Mouse (Mus musculus): ENCODE results near the gene Hilpda. TPM values are rescaled to one million over a fixed set of nuclear protein-coding genes. Genes with fewer than 3 reads are reported as not detected.

Hilpda gene
- polyA plus RNA-seq, 1 experiment, result 33.9 TPM

- Histone ChIP-seq H3K36me3 (ENCODE audit: control insufficient read depth, insufficient read depth) (no peaks in the 10 kb centered on the region), H3K79me2 (ENCODE audit: control insufficient read depth, insufficient read depth) (no peaks in the 10 kb centered on the region), H3K27me3 (ENCODE audit: control insufficient read depth, insufficient read depth, insufficient read length) (no peaks in the 10 kb centered on the region), H3K4me3 (ENCODE audit: insufficient read depth, poor library complexity, severe bottlenecking) (no peak overlapping the region), H3ac (ENCODE audit: control insufficient read depth, insufficient read length, low read depth) (no peak overlapping the region), H3K79me3 (ENCODE audit: low read depth) (no peaks in the 10 kb centered on the region)
- TF ChIP-seq MAX (IDR thresholded peaks at IDR 0.05), result no peak
Measured at GRCm38 (mm10) chr6:29266936-29267335, 5.4 kb upstream of the Hilpda start.

GRCm38 (mm10) chr6:29269006-29269668, 3.2 kb upstream of the Hilpda start:
- H3K79me3 ChIP-seq (ENCODE audit: low read depth), result peaks cover 16% of the 10 kb centered on the region
- H3K4me3 ChIP-seq (ENCODE audit: insufficient read depth, poor library complexity, severe bottlenecking), result no peak overlapping the region
- TF ChIP-seq USF1 (IDR thresholded peaks at IDR 0.05; ENCODE audit: low read depth), result no peak
- TF ChIP-seq MYOD1 (IDR thresholded peaks at IDR 0.05; ENCODE audit: control insufficient read depth, insufficient read length, low read depth), result no peak
- no peak for TF ChIP-seq CTCF (IDR thresholded peaks at IDR 0.05; ENCODE audit: control insufficient read depth, insufficient read depth, insufficient read length)
- no peak for TF ChIP-seq MAX (IDR thresholded peaks at IDR 0.05)
- no peak overlapping the region for H3ac ChIP-seq (ENCODE audit: control insufficient read depth, insufficient read length, low read depth)
- peaks cover 17% of the 10 kb centered on the region for H3K79me2 ChIP-seq (ENCODE audit: control insufficient read depth, insufficient read depth)
- H3K27me3 ChIP-seq (ENCODE audit: control insufficient read depth, insufficient read depth, insufficient read length), result no peaks in the 10 kb centered on the region
- H3K36me3 ChIP-seq (ENCODE audit: control insufficient read depth, insufficient read depth), result no peaks in the 10 kb centered on the region

GRCm38 (mm10) chr6:29270961-29271360, 1.3 kb upstream of the Hilpda start:
- peaks cover 19% of the 10 kb centered on the region for H3K79me3 ChIP-seq (ENCODE audit: low read depth)
- H3K36me3 ChIP-seq (ENCODE audit: control insufficient read depth, insufficient read depth), result peaks cover 18% of the 10 kb centered on the region
- TF ChIP-seq MYOD1 (IDR thresholded peaks at IDR 0.05; ENCODE audit: control insufficient read depth, insufficient read length, low read depth) (peak; percentile 15), MAX (IDR thresholded peaks at IDR 0.05) (no peak)
- peaks cover 29% of the 10 kb centered on the region for H3K79me2 ChIP-seq (ENCODE audit: control insufficient read depth, insufficient read depth)
- no peak overlapping the region for H3ac ChIP-seq (ENCODE audit: control insufficient read depth, insufficient read length, low read depth)
- no peaks in the 10 kb centered on the region for H3K27me3 ChIP-seq (ENCODE audit: control insufficient read depth, insufficient read depth, insufficient read length)
- H3K4me3 ChIP-seq (ENCODE audit: insufficient read depth, poor library complexity, severe bottlenecking), result no peak overlapping the region

GRCm38 (mm10) chr6:29276746-29277145, 4.5 kb downstream of the Hilpda start:
- Histone ChIP-seq H3K79me3 (ENCODE audit: low read depth) (peaks cover 19% of the 10 kb centered on the region), H3K4me3 (ENCODE audit: insufficient read depth, poor library complexity, severe bottlenecking) (no peak overlapping the region), H3ac (ENCODE audit: control insufficient read depth, insufficient read length, low read depth) (no peak overlapping the region), H3K79me2 (ENCODE audit: control insufficient read depth, insufficient read depth) (peaks cover 29% of the 10 kb centered on the region), H3K36me3 (ENCODE audit: control insufficient read depth, insufficient read depth) (peaks cover 29% of the 10 kb centered on the region), H3K27me3 (ENCODE audit: control insufficient read depth, insufficient read depth, insufficient read length) (no peaks in the 10 kb centered on the region)
- no peak for TF ChIP-seq FOSL1 (IDR thresholded peaks at IDR 0.05; ENCODE audit: insufficient read depth, low read length, poor library complexity, severe bottlenecking)
- TF ChIP-seq MAX (IDR thresholded peaks at IDR 0.05), result no peak
- TF ChIP-seq USF1 (IDR thresholded peaks at IDR 0.05; ENCODE audit: low read depth), result no peak
- no peak for TF ChIP-seq MYOD1 (IDR thresholded peaks at IDR 0.05; ENCODE audit: control insufficient read depth, insufficient read length, low read depth)
- TF ChIP-seq CTCF (IDR thresholded peaks at IDR 0.05; ENCODE audit: control insufficient read depth, insufficient read depth, insufficient read length), result no peak
- TF ChIP-seq CEBPB (IDR thresholded peaks at IDR 0.05; ENCODE audit: low read depth), result no peak
- TF ChIP-seq MYOG (IDR thresholded peaks at IDR 0.05; ENCODE audit: control insufficient read depth, extremely low read depth, insufficient read length), result no peak

GRCm38 (mm10) chr6:29278513-29279267, 6.4 kb downstream of the Hilpda start:
- no peak for TF ChIP-seq MYOD1 (IDR thresholded peaks at IDR 0.05; ENCODE audit: control insufficient read depth, insufficient read length, low read depth)
- TF ChIP-seq CTCF (IDR thresholded peaks at IDR 0.05; ENCODE audit: control insufficient read depth, insufficient read depth, insufficient read length), result peak; percentile 50
- H3K4me3 ChIP-seq (ENCODE audit: insufficient read depth, poor library complexity, severe bottlenecking), result no peak overlapping the region
- H3K79me3 ChIP-seq (ENCODE audit: low read depth), result peaks cover 8% of the 10 kb centered on the region
- peaks cover 17% of the 10 kb centered on the region for H3K79me2 ChIP-seq (ENCODE audit: control insufficient read depth, insufficient read depth)
- no peak overlapping the region for H3ac ChIP-seq (ENCODE audit: control insufficient read depth, insufficient read length, low read depth)
- peaks cover 29% of the 10 kb centered on the region for H3K36me3 ChIP-seq (ENCODE audit: control insufficient read depth, insufficient read depth)
- H3K27me3 ChIP-seq (ENCODE audit: control insufficient read depth, insufficient read depth, insufficient read length), result no peaks in the 10 kb centered on the region

- H3K79me3 ChIP-seq (ENCODE audit: low read depth), result peaks cover 2% of the 10 kb centered on the region
- H3K27me3 ChIP-seq (ENCODE audit: control insufficient read depth, insufficient read depth, insufficient read length), result no peaks in the 10 kb centered on the region
- TF ChIP-seq MAX (IDR thresholded peaks at IDR 0.05), result no peak
- TF ChIP-seq FOSL1 (IDR thresholded peaks at IDR 0.05; ENCODE audit: insufficient read depth, low read length, poor library complexity, severe bottlenecking), result no peak
- TF ChIP-seq CEBPB (IDR thresholded peaks at IDR 0.05; ENCODE audit: low read depth), result no peak
- no peak for TF ChIP-seq MYOD1 (IDR thresholded peaks at IDR 0.05; ENCODE audit: control insufficient read depth, insufficient read length, low read depth)
- TF ChIP-seq USF1 (IDR thresholded peaks at IDR 0.05; ENCODE audit: low read depth), result no peak
- no peak for TF ChIP-seq MYOG (IDR thresholded peaks at IDR 0.05; ENCODE audit: control insufficient read depth, extremely low read depth, insufficient read length)
- no peak for TF ChIP-seq CTCF (IDR thresholded peaks at IDR 0.05; ENCODE audit: control insufficient read depth, insufficient read depth, insufficient read length)
- no peak within 1 kb of the TSS for H3K4me3 ChIP-seq (ENCODE audit: insufficient read depth, poor library complexity, severe bottlenecking)
- peaks cover 28% of the 10 kb centered on the region for H3K36me3 ChIP-seq (ENCODE audit: control insufficient read depth, insufficient read depth)
- peaks cover 11% of the 10 kb centered on the region for H3K79me2 ChIP-seq (ENCODE audit: control insufficient read depth, insufficient read depth)
- H3ac ChIP-seq (ENCODE audit: control insufficient read depth, insufficient read length, low read depth), result no peak within 1 kb of the TSS
Measured at GRCm38 (mm10) chr6:29279293-29279692, 7.0 kb downstream of the Hilpda start, which contains the start of gene Fam71f2. Gene Fam71f2, plus strand, starts transcription at chr6:29279593.

Measured in C2C12 (cell line).